Comparison of ENCODE assay signal across 8 mouse cellular contexts in the genomic region with DNA sequence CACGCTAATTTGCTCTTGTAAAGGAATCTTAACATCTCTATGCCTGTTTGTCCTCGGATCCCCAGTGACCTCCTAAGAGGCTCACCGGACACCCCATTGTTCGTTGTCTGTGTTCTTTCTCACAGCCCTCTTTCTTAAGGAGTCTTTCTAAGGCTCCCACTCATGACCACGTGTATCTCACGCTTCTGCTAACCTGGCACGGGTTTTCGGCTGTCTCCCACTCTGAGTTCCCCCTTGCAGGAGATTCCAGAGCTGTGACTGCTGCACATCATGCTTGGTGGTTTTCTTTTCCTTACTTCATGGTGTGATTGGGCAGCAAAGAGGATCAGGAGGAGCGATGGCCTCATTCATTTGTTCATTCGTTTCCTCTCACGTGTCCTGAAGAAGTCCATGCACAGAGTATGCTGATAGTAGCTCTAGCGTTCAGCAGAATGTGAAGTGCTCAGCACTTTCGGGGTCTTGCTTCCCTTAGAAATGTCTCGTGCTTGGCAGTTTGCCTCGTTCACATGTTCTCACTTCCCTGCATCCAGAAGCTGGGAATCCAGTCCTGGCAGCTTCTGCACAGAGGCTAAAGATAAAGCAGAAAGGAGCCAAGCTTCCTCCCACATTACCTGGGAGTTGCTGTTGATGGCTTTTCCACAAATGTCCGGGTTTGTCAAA.
DNase-seq lines count a peak whose midpoint lies in the region; ATAC-seq and TF ChIP-seq lines count a peak whose summit lies in the region.

No protein-coding gene starts in this region.

- H3K36me3 ChIP-seq in megakaryocyte, embryonic 14.5 days (replicated peaks; ENCODE audit: low read length), result no peaks in the 10 kb centered on the region
- no peaks in the 10 kb centered on the region for H3K36me3 ChIP-seq in hindbrain, postnatal 0 days (ENCODE audit: insufficient read depth, low read length)
- H3K36me3 ChIP-seq in limb, embryonic 12.5 days, result no peaks in the 10 kb centered on the region
- no peaks in the 10 kb centered on the region for H3K36me3 ChIP-seq in midbrain, embryonic 11.5 days (ENCODE audit: control insufficient read depth, insufficient read depth, low read length)

- no peak overlapping the region for H3K9ac ChIP-seq in hindbrain, postnatal 0 days (replicated peaks; ENCODE audit: low read length)
- 0 out of 2 replicates have a peak overlapping the region, but pooled peaks have one; percentile 24 for H3K9ac ChIP-seq in limb, embryonic 12.5 days (replicated peaks)
- H3K9ac ChIP-seq in midbrain, embryonic 11.5 days (ENCODE audit: low read length), result no peak overlapping the region

- H3K27ac ChIP-seq in hindbrain, postnatal 0 days, result no peak overlapping the region
- H3K27ac ChIP-seq in limb, embryonic 12.5 days, result peak overlapping the region; percentile 46; the same call in 1 of the 2 replicates
- no peak overlapping the region for H3K27ac ChIP-seq in midbrain, embryonic 11.5 days (ENCODE audit: low read depth, low read length)

- H3K4me2 ChIP-seq in hindbrain, postnatal 0 days (ENCODE audit: low read depth, low read length), result peak overlapping the region; percentile 68
- peak overlapping the region; percentile 54 for H3K4me2 ChIP-seq in limb, embryonic 12.5 days
- H3K4me2 ChIP-seq in midbrain, embryonic 11.5 days, result peak overlapping the region; percentile 32

- WGBS in hindbrain, postnatal 0 days, result 17% methylated on average over 16 of the region's 16 CpGs
- 22% methylated on average over 16 of the region's 16 CpGs for WGBS in limb, embryonic 12.5 days
- WGBS in midbrain, embryonic 11.5 days, result 10% methylated on average over 16 of the region's 16 CpGs

- no peaks in the 10 kb centered on the region for H3K9me3 ChIP-seq in megakaryocyte, embryonic 14.5 days
- no peaks in the 10 kb centered on the region for H3K9me3 ChIP-seq in hindbrain, postnatal 0 days (ENCODE audit: low read length)
- H3K9me3 ChIP-seq in limb, embryonic 12.5 days, result no peaks in the 10 kb centered on the region
- H3K9me3 ChIP-seq in midbrain, embryonic 11.5 days (ENCODE audit: control insufficient read depth, low read length), result no peaks in the 10 kb centered on the region

- H3K4me3 ChIP-seq in megakaryocyte, embryonic 14.5 days (replicated peaks), result peak overlapping the region; percentile 72
- no peak overlapping the region for H3K4me3 ChIP-seq in hindbrain, postnatal 0 days (ENCODE audit: low read length)
- no peak overlapping the region for H3K4me3 ChIP-seq in limb, embryonic 12.5 days (replicated peaks)
- H3K4me3 ChIP-seq in midbrain, embryonic 11.5 days (ENCODE audit: low read depth, low read length), result peak overlapping the region; percentile 4; the same call in 1 of the 2 replicates

- peaks cover 10% of the 10 kb centered on the region for H3K27me3 ChIP-seq in megakaryocyte, embryonic 14.5 days (replicated peaks)
- H3K27me3 ChIP-seq in hindbrain, postnatal 0 days (ENCODE audit: insufficient read depth, low read length), result 0 out of 2 replicates have a peak, but pooled peaks cover 8% of the 10 kb centered on the region
- H3K27me3 ChIP-seq in limb, embryonic 12.5 days, result peaks cover 39% of the 10 kb centered on the region
- H3K27me3 ChIP-seq in midbrain, embryonic 11.5 days (ENCODE audit: control insufficient read depth, insufficient read depth, low read length), result peaks cover 25% of the 10 kb centered on the region

- peaks cover 83% of the 10 kb centered on the region for H3K4me1 ChIP-seq in megakaryocyte, embryonic 14.5 days
- peaks cover 6% of the 10 kb centered on the region for H3K4me1 ChIP-seq in hindbrain, postnatal 0 days (ENCODE audit: insufficient read depth, low read length)
- H3K4me1 ChIP-seq in limb, embryonic 12.5 days (replicated peaks), result peaks cover 44% of the 10 kb centered on the region
- peaks cover 22% of the 10 kb centered on the region for H3K4me1 ChIP-seq in midbrain, embryonic 11.5 days (ENCODE audit: control insufficient read depth, insufficient read depth, low read length)

- no peak for TF ChIP-seq CTCF in hindbrain, postnatal 0 days (IDR thresholded peaks at IDR 0.05; ENCODE audit: low read depth)

- peak; percentile 33 to 71 for DNase-seq in gastrocnemius, postnatal 4 days (ENCODE audit: low spot score in 2 of 2)
- peak; percentile 44 for DNase-seq in hindbrain, postnatal 0 days (ENCODE audit: low spot score)
- peak; percentile 91 for DNase-seq in midbrain, embryonic 11.5 days (ENCODE audit: low spot score, missing footprints)
- peak; percentile 21 for DNase-seq in testis, postnatal 14 days (ENCODE audit: low spot score)
- no peak for DNase-seq in adrenal gland, adult 8-10 months

- ATAC-seq in megakaryocyte, adult 5-6 weeks (ENCODE audit: poor library complexity, severe bottlenecking), result no peak
- ATAC-seq in hindbrain, postnatal 0 days, result no peak
- no peak for ATAC-seq in limb, embryonic 12.5 days (ENCODE audit: insufficient number of reproducible peaks, insufficient read depth, low FRiP score, low TSS enrichment, low read depth)
- no peak for ATAC-seq in midbrain, embryonic 11.5 days (ENCODE audit: low FRiP score)

Comparison
In these comparisons a context has a peak if more than half of its experiments do, and no peak if none do; other contexts are left out.
1. H3K4me3 ChIP-seq: peak in megakaryocyte, embryonic 14.5 days (single experiment) and midbrain, embryonic 11.5 days (single experiment); none in hindbrain, postnatal 0 days (single experiment) and limb, embryonic 12.5 days (single experiment).
2. Peak in every context shown above with its lines, with median percentiles within 50 percentile points of each other: H3K4me2 ChIP-seq.